Mouse (Mus musculus) lung, embryonic 15.5 days (tissue): ENCODE data around the gene Sema4c. TPM values are rescaled to one million over a fixed set of nuclear protein-coding genes. Genes with fewer than 3 reads are reported as not detected.
A peak's percentile ranks its signal among the peaks of the same experiment; 100 is the strongest.

Experiments
- ATAC-seq: fragments of 200-750 bp; cut with Nextera tagmentation; 2 replicates; pipeline ENCODE4 v1.8.0; 2017; ENCODE audit warnings: moderate number of reproducible peaks, borderline replicate concordance; ENCODE audit not compliant: low FRiP score, low TSS enrichment; ENCODE audit errors: extremely low read depth
- H3K27ac ChIP-seq: fragments of 300-500 bp; sonication (generic); 2 replicates; pipeline ENCODE4 v1.5.1; 2015; ENCODE audit warnings: moderate library complexity, mild to moderate bottlenecking, inconsistent platforms
- H3K27me3 ChIP-seq: fragments of 300-500 bp; sonication (generic); 2 replicates; pipeline ENCODE4 v1.6.1; 2015; ENCODE audit warnings: inconsistent platforms
- H3K36me3 ChIP-seq: fragments of 300-500 bp; sonication (generic); 2 replicates; pipeline ENCODE4 v1.6.1; 2015; ENCODE audit warnings: inconsistent platforms
- H3K4me1 ChIP-seq: fragments of 300-500 bp; sonication (generic); 2 replicates; pipeline ENCODE4 v1.6.1; 2015; ENCODE audit warnings: inconsistent platforms
- H3K4me2 ChIP-seq: fragments of 300-500 bp; sonication (generic); 2 replicates; pipeline ENCODE4 v1.6.1; 2015; ENCODE audit warnings: inconsistent platforms, mild to moderate bottlenecking, moderate library complexity
- H3K4me3 ChIP-seq: fragments of 300-500 bp; sonication (generic); 2 replicates; pipeline ENCODE4 v1.5.1; 2015; ENCODE audit warnings: mild to moderate bottlenecking, inconsistent platforms
- H3K9ac ChIP-seq: fragments of 300-500 bp; sonication (generic); 2 replicates; pipeline ENCODE4 v1.6.1; 2015; ENCODE audit warnings: inconsistent platforms
- H3K9me3 ChIP-seq: fragments of 300-500 bp; sonication (generic); 2 replicates; pipeline ENCODE4 v1.6.1; 2016; ENCODE audit warnings: inconsistent platforms
- WGBS: fragments of 180-500 bp; shearing (Covaris S2); methylation state at CpG from one replicate; pipeline ENCODE4 v1.1.7; 2015; 5-methylcytosine and 5-hydroxymethylcytosine counted together
- polyA plus RNA-seq: library from polyadenylated mRNA; unstranded; fragments of >200 nt; fragmentation: Nextera tagmentation; extraction: Ambion mirVana; gene quantifications from 2 replicates; pipeline ENCODE4 v1.2.1, GENCODE M21; 2015

Sema4c gene
- polyA plus RNA-seq, 1 experiment from 2014 or later: 19.3 TPM

DNA sequence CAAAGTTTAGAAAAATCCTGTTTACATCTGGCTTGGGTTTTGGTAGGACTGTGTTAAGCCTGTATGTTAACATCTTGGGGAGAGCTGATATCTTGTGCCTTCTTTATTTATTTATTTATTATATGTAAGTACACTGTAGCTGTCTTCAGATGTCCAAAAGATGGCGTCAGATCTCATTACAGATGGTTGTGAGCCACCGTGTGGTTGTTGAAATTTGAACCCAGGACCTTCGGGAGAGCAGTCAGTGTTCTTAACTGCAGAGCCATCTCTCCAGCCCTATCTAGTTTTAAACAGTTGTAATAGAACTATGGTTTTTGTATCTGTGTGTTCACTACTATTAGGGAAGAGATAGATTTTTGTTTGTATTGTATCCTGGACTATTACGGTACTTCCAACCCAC, 28.9 kb downstream of the Sema4c start:
- no peak overlapping the region for H3K4me3 ChIP-seq
- H3K9ac ChIP-seq: no peak overlapping the region
- no peak overlapping the region for H3K27ac ChIP-seq
- 78% methylated on average over 4 of the region's 4 CpGs for WGBS
- H3K36me3 ChIP-seq: peaks cover 27% of the 10 kb centered on the region
- H3K4me1 ChIP-seq: peaks cover 7% of the 10 kb centered on the region; the same call in 1 of the 2 replicates
- no peaks in the 10 kb centered on the region for H3K9me3 ChIP-seq
- no peak for ATAC-seq
- H3K4me2 ChIP-seq: no peak overlapping the region
- H3K27me3 ChIP-seq: no peaks in the 10 kb centered on the region

DNA sequence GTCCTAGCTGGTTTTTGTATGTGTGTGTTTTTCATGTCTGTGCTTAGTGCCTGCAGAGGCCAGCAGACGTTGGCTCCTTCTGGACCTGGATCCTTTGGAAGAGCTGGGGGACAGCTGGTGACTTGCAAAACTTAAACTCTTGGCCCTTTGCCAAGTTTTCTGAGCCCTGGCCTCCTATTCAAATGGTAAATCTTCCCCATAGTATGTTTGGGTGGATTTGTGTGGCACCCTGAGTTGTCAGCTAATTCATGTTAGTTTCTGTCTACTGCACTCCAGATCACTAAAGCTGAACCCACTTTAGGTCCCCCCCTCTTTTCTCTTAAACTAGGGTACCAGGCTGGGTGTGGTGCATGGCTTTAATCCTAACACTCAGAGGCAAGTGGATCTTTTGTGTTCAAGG, 29.8 kb downstream of the Sema4c start:
- Histone ChIP-seq H3K4me3 (no peak overlapping the region), H3K4me1 (no peaks in the 10 kb centered on the region; the same call in 1 of the 2 replicates), H3K9me3 (no peaks in the 10 kb centered on the region), H3K4me2 (no peak overlapping the region), H3K27ac (no peak overlapping the region), H3K36me3 (peaks cover 31% of the 10 kb centered on the region), H3K9ac (no peak overlapping the region), H3K27me3 (no peaks in the 10 kb centered on the region)
- 7% methylated on average over 1 of the region's 1 CpGs for WGBS
- no peak for ATAC-seq

DNA sequence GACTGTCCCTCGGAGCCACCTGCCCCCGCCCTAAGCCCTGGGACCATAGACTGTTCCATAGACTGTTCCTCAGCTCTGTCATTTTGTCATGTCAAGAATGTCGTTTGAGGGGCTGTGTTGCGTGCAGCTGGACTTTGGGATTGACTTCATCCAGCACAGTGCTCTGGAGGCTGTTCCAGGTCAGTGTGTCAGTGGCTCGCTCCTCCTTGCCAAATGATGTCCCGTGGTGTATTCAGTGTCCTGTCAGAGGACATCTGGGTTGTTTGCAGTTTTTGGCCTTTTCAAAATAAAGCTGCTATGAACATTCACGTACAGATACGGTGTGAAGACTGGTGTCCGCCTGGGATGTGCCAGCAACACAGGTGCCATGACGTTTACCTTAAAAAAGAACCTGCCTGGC, 31.2 kb downstream of the Sema4c start:
- no peak overlapping the region for H3K4me2 ChIP-seq
- H3K27me3 ChIP-seq: no peaks in the 10 kb centered on the region
- H3K4me3 ChIP-seq: no peak overlapping the region
- no peaks in the 10 kb centered on the region; the same call in 1 of the 2 replicates for H3K4me1 ChIP-seq
- no peak for ATAC-seq
- H3K9me3 ChIP-seq: no peaks in the 10 kb centered on the region
- no peak overlapping the region for H3K27ac ChIP-seq
- no peak overlapping the region for H3K9ac ChIP-seq
- 83% methylated on average over 10 of the region's 10 CpGs for WGBS
- peaks cover 36% of the 10 kb centered on the region for H3K36me3 ChIP-seq

DNA sequence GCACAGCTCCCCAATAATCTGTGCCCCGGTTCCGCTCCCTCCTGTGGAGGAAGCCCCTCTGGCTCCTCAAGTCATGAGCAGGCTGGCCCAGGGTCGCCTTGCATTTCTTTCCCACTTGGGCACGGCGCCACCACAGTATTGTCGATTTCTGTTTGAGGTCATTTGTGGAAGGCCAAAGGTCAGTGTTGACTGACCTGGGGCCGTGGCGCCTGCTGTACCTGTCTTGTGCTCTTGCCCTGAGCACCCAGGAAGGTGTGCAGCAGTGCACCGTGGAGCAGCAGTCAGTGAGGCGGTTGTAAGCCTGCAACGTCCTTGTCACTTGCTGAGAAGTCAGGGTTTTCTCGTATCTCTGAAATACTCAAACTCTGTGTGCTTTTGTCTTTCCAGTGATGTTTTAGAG, 32.4 kb downstream of the Sema4c start:
- Histone ChIP-seq H3K4me2 (no peak overlapping the region), H3K4me3 (no peak overlapping the region), H3K27me3 (no peaks in the 10 kb centered on the region), H3K9me3 (no peaks in the 10 kb centered on the region), H3K27ac (no peak overlapping the region), H3K4me1 (no peaks in the 10 kb centered on the region; the same call in 1 of the 2 replicates), H3K36me3 (peaks cover 48% of the 10 kb centered on the region), H3K9ac (no peak overlapping the region)
- 81% methylated on average over 12 of the region's 12 CpGs for WGBS
- ATAC-seq: no peak

DNA sequence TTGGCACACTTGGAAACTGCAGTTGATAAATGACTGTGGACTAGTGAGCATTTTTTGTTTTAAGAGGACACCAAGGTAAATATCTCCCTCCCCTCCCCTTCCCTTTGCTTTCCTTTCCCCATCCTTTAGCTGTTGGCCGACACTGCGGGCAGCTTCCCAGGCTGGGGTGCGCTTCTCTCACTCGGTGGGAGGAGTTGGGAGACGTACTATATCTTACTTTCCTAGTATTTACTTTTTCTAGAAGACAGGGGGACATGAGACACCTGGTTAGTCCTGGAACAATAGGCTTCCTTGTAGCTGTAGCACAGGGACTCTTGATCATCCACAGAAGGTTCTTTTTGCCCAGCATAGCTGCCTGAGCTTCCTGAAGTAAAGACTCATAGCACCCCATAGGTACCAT, 34.1 kb downstream of the Sema4c start:
- H3K9ac ChIP-seq: no peak overlapping the region
- H3K4me2 ChIP-seq: no peak overlapping the region
- H3K4me3 ChIP-seq: no peak overlapping the region
- 46% methylated on average over 5 of the region's 5 CpGs for WGBS
- no peak for ATAC-seq
- no peaks in the 10 kb centered on the region; the same call in 1 of the 2 replicates for H3K4me1 ChIP-seq
- 0 out of 2 replicates have a peak overlapping the region, but pooled peaks have one; percentile 5 for H3K27ac ChIP-seq
- peaks cover 64% of the 10 kb centered on the region for H3K36me3 ChIP-seq
- no peaks in the 10 kb centered on the region for H3K27me3 ChIP-seq
- H3K9me3 ChIP-seq: no peaks in the 10 kb centered on the region

DNA sequence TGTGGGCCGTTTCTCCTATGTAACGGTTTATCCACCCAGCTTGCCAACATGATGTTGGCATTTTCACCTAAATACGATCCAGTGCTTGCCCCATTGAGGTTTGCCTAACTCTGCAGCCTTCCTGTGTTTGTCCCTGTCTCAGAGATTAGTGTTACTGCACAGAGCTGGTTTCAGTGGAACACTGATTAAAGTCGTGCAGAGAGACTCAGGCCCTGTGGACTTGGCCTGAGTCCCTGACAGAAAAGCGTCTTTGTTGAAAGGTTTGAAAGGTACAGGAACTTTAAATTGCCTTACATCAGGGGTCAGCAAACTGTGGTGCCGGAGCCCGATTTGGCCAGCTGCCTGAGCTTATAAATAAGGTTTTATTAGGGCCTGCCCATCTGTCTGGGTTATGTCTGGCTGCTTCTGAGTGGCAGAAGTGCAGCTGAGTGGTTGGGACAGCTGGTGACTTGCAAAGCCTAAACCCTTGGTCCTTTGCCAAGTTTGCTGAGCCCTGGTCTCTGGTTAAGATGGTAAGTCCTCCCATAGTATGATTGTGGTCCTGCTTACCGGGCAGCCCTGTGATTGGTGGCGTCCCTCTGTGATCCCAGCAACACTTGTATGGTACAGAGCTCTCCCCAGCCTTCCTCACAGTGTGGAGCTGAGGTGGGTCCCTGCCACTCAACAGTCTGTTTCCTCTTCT, 34.7 kb downstream of the Sema4c start:
- Histone ChIP-seq H3K4me2 (no peak overlapping the region), H3K9ac (no peak overlapping the region), H3K4me1 (no peaks in the 10 kb centered on the region; the same call in 1 of the 2 replicates), H3K36me3 (peaks cover 69% of the 10 kb centered on the region), H3K27me3 (no peaks in the 10 kb centered on the region), H3K27ac (0 out of 2 replicates have a peak overlapping the region, but pooled peaks have one; percentile 18), H3K9me3 (no peaks in the 10 kb centered on the region), H3K4me3 (no peak overlapping the region)
- WGBS: 56% methylated on average over 9 of the region's 9 CpGs
- no peak for ATAC-seq

DNA sequence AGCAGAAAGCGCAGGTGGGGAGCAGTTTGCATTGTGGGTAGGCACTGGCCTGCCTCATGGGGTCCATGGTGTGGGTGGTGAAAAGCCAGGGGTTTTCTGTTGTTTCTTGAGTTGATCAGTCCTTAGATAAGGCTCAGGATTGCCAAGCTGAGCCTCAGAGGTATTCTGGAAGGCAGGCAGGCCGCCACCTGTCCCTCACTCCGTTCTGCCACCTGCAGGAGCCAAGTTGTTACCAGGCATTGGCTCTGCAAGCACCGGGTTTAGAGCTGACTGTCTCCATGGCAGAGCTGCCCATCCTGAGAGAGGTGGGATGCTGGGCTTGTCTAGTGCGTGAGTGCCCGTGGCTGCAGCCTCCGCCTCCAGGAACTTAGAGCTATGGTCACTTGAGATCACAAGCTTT, 35.9 kb downstream of the Sema4c start:
- Histone ChIP-seq H3K9me3 (no peaks in the 10 kb centered on the region), H3K27me3 (no peaks in the 10 kb centered on the region), H3K9ac (no peak overlapping the region), H3K36me3 (peaks cover 69% of the 10 kb centered on the region), H3K27ac (no peak overlapping the region), H3K4me1 (no peaks in the 10 kb centered on the region), H3K4me3 (no peak overlapping the region), H3K4me2 (no peak overlapping the region)
- no peak for ATAC-seq
- WGBS: 84% methylated on average over 7 of the region's 7 CpGs

DNA sequence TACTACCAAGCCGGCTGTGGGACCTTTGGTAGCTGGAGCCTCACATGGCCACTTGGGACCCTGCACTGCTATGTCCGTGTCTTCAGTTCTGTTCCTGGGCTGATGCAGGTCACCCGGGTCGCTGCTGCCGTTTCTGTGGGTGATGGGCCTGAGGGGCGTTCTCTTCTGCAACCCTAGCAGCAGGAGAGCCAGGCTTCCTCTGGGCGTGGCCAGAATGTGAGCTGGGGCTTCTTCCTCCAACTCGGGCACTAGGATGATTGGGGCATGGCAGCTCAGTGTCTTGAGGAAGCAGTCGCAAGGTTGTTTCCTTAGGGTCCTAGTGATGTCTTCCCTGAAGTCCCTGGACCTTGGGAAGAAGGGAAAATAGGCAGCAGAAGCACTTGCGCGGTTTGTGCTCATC, 38.5 kb downstream of the Sema4c start:
- 67% methylated on average over 11 of the region's 11 CpGs for WGBS
- Histone ChIP-seq H3K27ac (no peak overlapping the region), H3K4me3 (no peak overlapping the region), H3K9me3 (no peaks in the 10 kb centered on the region), H3K27me3 (no peaks in the 10 kb centered on the region), H3K36me3 (peaks cover 46% of the 10 kb centered on the region), H3K4me1 (peaks cover 6% of the 10 kb centered on the region), H3K4me2 (no peak overlapping the region), H3K9ac (no peak overlapping the region)
- ATAC-seq: no peak

DNA sequence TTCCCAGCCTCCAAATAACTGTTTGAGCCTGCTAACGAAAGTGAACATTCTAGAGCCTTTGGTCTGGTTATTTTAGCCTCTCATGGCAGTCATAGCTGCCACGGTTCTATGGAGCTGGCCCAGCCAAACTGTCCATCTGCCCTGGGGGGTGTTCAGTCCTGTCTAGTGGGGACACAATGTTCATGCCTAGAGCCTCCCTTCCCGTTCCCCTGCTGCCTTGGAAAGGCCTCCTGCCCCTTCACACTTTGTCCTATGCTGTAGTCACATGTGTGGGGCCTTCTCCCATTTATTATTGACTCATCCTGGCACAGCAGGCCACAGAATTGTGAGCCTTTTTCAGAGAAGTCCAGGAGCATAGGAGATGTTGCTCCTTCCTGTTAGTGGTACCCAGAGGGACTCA, 39.9 kb downstream of the Sema4c start:
- no peak overlapping the region for H3K9ac ChIP-seq
- H3K36me3 ChIP-seq: peaks cover 38% of the 10 kb centered on the region
- H3K9me3 ChIP-seq: no peaks in the 10 kb centered on the region
- no peaks in the 10 kb centered on the region for H3K27me3 ChIP-seq
- H3K4me3 ChIP-seq: no peak overlapping the region
- H3K4me1 ChIP-seq: peaks cover 19% of the 10 kb centered on the region
- H3K27ac ChIP-seq: no peak overlapping the region
- ATAC-seq: no peak
- WGBS: 81% methylated on average over 3 of the region's 3 CpGs
- H3K4me2 ChIP-seq: no peak overlapping the region

DNA sequence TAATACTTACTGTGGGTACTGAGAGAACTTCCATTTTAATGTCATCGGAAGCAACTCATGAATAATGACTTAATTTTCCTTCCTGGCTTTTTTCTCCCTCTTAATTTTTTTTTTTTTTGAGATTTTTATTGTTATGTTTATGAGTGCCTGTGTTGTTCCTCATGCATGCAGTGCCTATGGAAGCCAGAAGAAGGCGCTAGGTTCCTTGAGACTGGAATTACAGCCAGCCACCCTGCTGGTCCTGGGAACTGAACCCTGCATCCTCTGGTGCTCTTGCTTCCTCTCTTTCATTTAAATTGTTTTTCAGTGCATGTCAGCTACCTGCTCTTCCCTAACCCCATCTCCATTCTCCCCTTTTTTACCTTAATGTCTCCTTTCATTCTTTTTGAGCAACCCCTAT, 44.4 kb downstream of the Sema4c start:
- WGBS: 50% methylated on average over 2 of the region's 2 CpGs
- 0 out of 2 replicates have a peak, but pooled peaks cover 3% of the 10 kb centered on the region for H3K9me3 ChIP-seq
- 0 out of 2 replicates have a peak, but pooled peaks cover 2% of the 10 kb centered on the region for H3K36me3 ChIP-seq
- no peaks in the 10 kb centered on the region for H3K27me3 ChIP-seq
- H3K4me1 ChIP-seq: peaks cover 25% of the 10 kb centered on the region
- peak overlapping the region; percentile 97 for H3K4me2 ChIP-seq
- no peak overlapping the region for H3K27ac ChIP-seq
- H3K4me3 ChIP-seq: peak overlapping the region; percentile 100
- ATAC-seq: no peak
- H3K9ac ChIP-seq: peak overlapping the region; percentile 90

DNA sequence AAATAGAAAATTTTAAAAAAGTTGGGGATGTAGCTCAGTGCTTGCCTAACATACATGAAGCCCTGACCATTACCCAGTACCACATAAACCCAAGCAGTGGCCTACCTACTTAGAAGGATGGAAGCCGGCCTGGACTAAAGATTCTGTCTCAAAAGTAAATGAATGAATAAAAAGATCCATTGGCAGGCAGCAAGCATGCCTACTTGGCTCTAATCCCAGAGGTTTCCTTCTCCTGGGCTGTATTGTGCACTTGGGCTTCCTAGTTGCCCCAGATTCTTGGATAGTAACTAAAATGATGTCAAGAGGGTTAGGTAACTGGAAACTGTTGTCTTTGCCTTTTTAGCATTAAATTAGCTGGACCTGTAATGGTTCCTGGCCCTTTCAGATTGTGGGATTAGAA, 44.8 kb downstream of the Sema4c start:
- Histone ChIP-seq H3K27me3 (no peaks in the 10 kb centered on the region), H3K4me3 (peak overlapping the region; percentile 100), H3K27ac (no peak overlapping the region), H3K9me3 (0 out of 2 replicates have a peak, but pooled peaks cover 3% of the 10 kb centered on the region), H3K4me1 (peaks cover 25% of the 10 kb centered on the region), H3K4me2 (peak overlapping the region; percentile 97), H3K36me3 (no peaks in the 10 kb centered on the region), H3K9ac (peak overlapping the region; percentile 90)
- no peak for ATAC-seq
- 0% methylated on average over 1 of the region's 1 CpGs for WGBS

DNA sequence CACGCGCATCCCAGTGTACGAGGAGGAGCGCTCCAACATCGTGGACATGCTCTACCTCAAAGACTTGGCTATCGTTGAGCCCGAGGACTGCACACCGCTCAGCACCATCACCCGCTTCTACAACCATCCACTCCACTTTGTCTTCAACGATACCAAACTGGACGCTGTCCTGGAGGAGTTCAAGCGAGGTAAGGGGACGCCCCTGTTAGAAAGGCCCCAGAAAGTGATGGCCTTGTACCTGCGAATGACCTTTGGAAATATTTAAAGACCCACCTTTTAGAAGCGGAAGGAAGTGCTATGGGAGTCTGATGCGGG, 45.2 kb downstream of the Sema4c start:
- H3K36me3 ChIP-seq: no peaks in the 10 kb centered on the region
- no peaks in the 10 kb centered on the region for H3K27me3 ChIP-seq
- WGBS: 1% methylated on average over 16 of the region's 16 CpGs

More for the DNA sequence above, 45.2 kb downstream of the Sema4c start:
- Histone ChIP-seq H3K4me1 (peaks cover 25% of the 10 kb centered on the region), H3K27ac (peak overlapping the region; percentile 99), H3K9ac (peak overlapping the region; percentile 90), H3K9me3 (0 out of 2 replicates have a peak, but pooled peaks cover 3% of the 10 kb centered on the region), H3K4me2 (peak overlapping the region; percentile 97), H3K4me3 (peak overlapping the region; percentile 100)
- no peak for ATAC-seq
